Mouse (Mus musculus): ENCODE data around the gene Igfbp6.

GRCm38 (mm10) chr15:102099771-102100160 is 44.4 kb upstream of the Igfbp6 start:
- TF ChIP-seq CTCF (IDR thresholded peaks at IDR 0.05; ENCODE audit: control insufficient read depth, insufficient read depth, insufficient replicate concordance, low read depth, low read length) (no peak), POLR2A (IDR thresholded peaks at IDR 0.05; ENCODE audit: control insufficient read depth, low read depth, low read length) (no peak)
